Mouse (Mus musculus) ES-E14 (cell line): ENCODE measurements around the gene Mcfd2. TPM values are rescaled to one million over a fixed set of nuclear protein-coding genes. Genes with fewer than 3 reads are reported as not detected.

Experiments used
- DNase-seq: peaks from one replicate; pipeline ENCODE4 v3.0.0-alpha.2; 2013; ENCODE audit warnings: low read depth, low spot score
- H3K27ac ChIP-seq: 2 replicates; pipeline ENCODE4 v1.5.1; 2012; ENCODE audit warnings: low read depth, mild to moderate bottlenecking, low read length, moderate library complexity, mixed read lengths; ENCODE audit not compliant: poor library complexity, insufficient read depth, severe bottlenecking
- H3K36me3 ChIP-seq: 2 replicates; pipeline ENCODE4 v1.6.1; 2012; ENCODE audit warnings: mild to moderate bottlenecking, low read length, moderate library complexity, mixed read lengths; ENCODE audit not compliant: control insufficient read depth, poor library complexity, insufficient read depth, severe bottlenecking
- H3K4me1 ChIP-seq, 2 experiments: fragments of 150-350 bp in 1 of 2; sonication (generic) in 1 of 2; 2 replicates each; pipeline ENCODE4 v1.6.1; 2012; ENCODE audit warnings: low read length in 2 of 2, mild to moderate bottlenecking in 1 of 2, mixed read lengths in 1 of 2; ENCODE audit not compliant: control insufficient read depth in 2 of 2, insufficient read depth in 2 of 2, poor library complexity in 1 of 2
- H3K4me3 ChIP-seq, 2 experiments: fragments of 150-350 bp in 1 of 2; sonication (generic) in 1 of 2; 2 replicates each; pipeline ENCODE4 v1.5.1; 2012; ENCODE audit warnings: low read length in 2 of 2, low read depth in 1 of 2, mild to moderate bottlenecking in 1 of 2, mixed read lengths in 1 of 2; ENCODE audit not compliant: insufficient read depth in 1 of 2, poor library complexity in 1 of 2, severe bottlenecking in 1 of 2
- H3K9ac ChIP-seq: 2 replicates; pipeline ENCODE4 v1.6.1; 2012; ENCODE audit warnings: low read depth, mild to moderate bottlenecking, low read length, mixed read lengths; ENCODE audit not compliant: poor library complexity, insufficient read depth, severe bottlenecking
- H3K9me3 ChIP-seq: fragments of 150-350 bp; sonication (generic); 2 replicates; pipeline ENCODE4 v1.6.1; 2012; ENCODE audit warnings: low read depth, mild to moderate bottlenecking, low read length; ENCODE audit not compliant: control insufficient read depth, insufficient read depth
- CHD2 ChIP-seq: IDR thresholded peaks from 2 replicates; pipeline ENCODE4 v1.6.1; 2014; ENCODE audit warnings: mild to moderate bottlenecking, low read depth, low read length, inconsistent platforms
- HCFC1 ChIP-seq: IDR thresholded peaks from 2 replicates; pipeline ENCODE4 v1.6.1; 2012; ENCODE audit warnings: low read length, inconsistent platforms, borderline replicate concordance; ENCODE audit not compliant: insufficient read depth
- MAFK ChIP-seq: IDR thresholded peaks from 2 replicates; pipeline ENCODE4 v1.6.1; 2014; ENCODE audit warnings: mild to moderate bottlenecking, low read depth, low read length, inconsistent platforms; ENCODE audit not compliant: insufficient read depth
- ZC3H11A ChIP-seq: IDR thresholded peaks from 2 replicates; pipeline ENCODE4 v1.6.1; 2012; ENCODE audit warnings: low read depth, mild to moderate bottlenecking, inconsistent platforms, low read length, borderline replicate concordance
- ZNF384 ChIP-seq: IDR thresholded peaks from 2 replicates; pipeline ENCODE4 v1.6.1; 2012; ENCODE audit warnings: low read depth, low read length, inconsistent platforms
- in situ Hi-C, 2 experiments: fragments of 600-800 bp; cut with MboI; formaldehyde crosslinking; loops; one replicate each; pipeline ENCODE4 v1.15.1; 2025; ENCODE audit warnings: low sequenced_read_pairs in 2 of 2, inconsistent platforms in 1 of 2; ENCODE audit not compliant: unreplicated experiment in 2 of 2
- total RNA-seq: library from RNA; depleted of rRNA; stranded (reverse); fragments of 300-350 nt; gene quantifications from 2 replicates; pipeline ENCODE4 v1.2.3, GENCODE M21; 2012

Mcfd2 gene
- total RNA-seq, 1 experiment = 81.8 TPM

DNA sequence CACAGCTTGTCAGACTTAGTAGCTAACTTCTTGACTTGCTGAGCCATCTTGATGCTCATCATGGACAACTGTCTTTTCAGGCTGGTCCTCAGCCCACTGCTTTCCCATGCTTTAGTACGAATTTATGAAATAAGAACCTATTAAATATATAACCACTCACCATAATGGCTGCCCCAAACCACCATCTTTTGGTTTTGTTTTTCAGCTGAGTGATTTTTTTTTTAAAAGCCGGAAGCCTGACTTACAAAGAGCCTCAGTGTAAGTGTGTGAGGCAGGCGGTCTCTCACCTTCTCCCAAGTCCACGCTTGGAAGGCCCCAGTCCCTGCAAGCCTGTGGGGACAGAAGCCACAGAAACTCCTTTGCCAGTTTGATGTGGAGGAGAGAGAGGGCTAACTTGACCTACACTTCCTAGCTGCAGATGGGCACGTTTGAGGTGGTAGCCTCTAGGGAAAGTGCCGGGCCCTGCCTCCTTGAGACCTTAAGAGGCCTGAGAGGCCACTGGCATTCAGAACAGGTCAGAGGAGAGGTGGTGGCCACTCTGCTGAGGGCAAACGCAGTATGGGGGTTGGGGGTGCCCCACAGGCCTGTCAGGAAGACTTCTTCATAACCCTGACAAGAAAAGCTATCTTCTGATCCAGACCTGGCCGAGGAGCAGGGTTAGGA, 20.9 kb upstream of the Mcfd2 start:
- TF ChIP-seq CHD2 (no peak), MAFK (no peak), ZNF384 (no peak), ZC3H11A (no peak), HCFC1 (no peak)
- Histone ChIP-seq H3K36me3 (no peaks in the 10 kb centered on the region), H3K9ac (no peak overlapping the region), H3K4me1 (peaks cover 0 to 2% of the 10 kb centered on the region in 2 experiments; a peak in 1 of 4 replicates), H3K4me3 (no peak overlapping the region), H3K27ac (no peak overlapping the region), H3K9me3 (no peaks in the 10 kb centered on the region)
- no peak for DNase-seq
- in situ Hi-C loops = no loop called here

DNA sequence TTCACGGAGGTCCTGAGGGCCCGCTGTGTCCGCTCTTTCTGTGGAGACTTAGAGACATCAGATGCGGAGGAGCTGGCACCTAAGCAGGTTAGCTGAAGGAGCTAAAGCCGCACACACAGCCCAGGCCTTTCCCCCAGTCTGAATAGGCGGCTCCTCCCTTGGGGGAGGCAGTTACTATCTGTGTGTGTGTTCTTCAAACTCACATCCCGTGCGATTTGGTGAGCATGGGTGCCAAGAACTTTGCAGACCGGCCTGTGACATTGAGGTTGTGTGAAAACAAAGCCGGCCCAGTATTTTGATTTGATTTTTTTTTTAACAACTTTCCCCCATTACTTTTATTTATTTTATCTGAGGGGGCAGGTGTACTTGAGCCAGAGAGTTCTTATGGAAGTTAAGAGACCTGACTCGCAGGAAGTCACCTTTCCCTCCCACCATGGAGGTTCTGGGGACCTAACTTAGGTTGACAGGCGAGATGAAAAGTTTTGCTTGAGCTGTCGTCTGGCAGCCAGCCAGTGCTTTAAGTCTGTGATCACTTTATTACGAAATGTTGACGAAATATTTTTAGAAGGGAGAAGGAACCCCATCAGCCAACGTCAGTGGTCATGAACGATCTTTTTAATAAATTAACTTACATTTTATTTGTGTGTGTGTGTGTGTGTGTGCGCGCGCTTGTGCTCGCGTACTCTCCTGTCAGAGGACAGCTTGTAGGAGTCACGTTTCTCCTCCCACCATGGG, 20.2 kb upstream of the Mcfd2 start:
- no peaks in the 10 kb centered on the region for H3K36me3 ChIP-seq
- H3K4me3 ChIP-seq = no peak overlapping the region
- H3K9me3 ChIP-seq = no peaks in the 10 kb centered on the region
- TF ChIP-seq MAFK (no peak), ZC3H11A (no peak), ZNF384 (no peak), CHD2 (no peak), HCFC1 (no peak)
- in situ Hi-C loops = no loop called here
- DNase-seq = no peak
- peaks cover 0 to 2% of the 10 kb centered on the region in 2 experiments; a peak in 2 of 4 replicates for H3K4me1 ChIP-seq
- no peak overlapping the region for H3K9ac ChIP-seq
- H3K27ac ChIP-seq = no peak overlapping the region

DNA sequence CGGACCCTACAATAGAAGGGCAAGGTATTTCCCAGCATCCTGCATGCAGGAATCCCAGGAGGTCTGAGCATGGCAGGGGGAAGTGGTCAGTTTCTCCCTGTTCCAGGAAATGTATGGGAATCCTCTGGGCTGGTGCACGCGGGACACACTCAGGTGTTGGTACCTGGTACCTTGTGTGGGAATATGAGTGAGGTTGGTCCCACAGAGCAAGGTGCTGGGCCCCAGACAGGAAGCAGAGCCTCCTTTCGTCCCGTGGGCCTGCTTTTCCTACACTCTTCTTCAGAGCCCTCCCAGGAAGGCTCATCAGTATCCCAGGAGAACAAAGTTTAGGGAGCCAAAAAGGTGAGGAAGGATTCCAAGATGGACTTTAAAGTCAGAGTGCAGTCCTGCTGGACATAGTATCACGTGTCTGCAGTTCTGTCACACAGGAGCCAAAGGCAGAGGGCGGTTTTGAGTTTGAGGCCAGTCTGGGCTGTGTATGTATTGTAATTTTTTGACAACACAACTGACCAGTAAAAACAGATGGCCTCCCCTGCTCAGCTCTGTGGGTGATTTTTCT, 18.8 kb upstream of the Mcfd2 start:
- TF ChIP-seq CHD2 (no peak), MAFK (no peak)
- no peaks in the 10 kb centered on the region for H3K9me3 ChIP-seq
- H3K9ac ChIP-seq = no peak overlapping the region
- no peak for DNase-seq
- peaks cover 0 to 2% of the 10 kb centered on the region in 2 experiments; a peak in 2 of 4 replicates for H3K4me1 ChIP-seq
- no peak overlapping the region for H3K27ac ChIP-seq
- no peaks in the 10 kb centered on the region for H3K36me3 ChIP-seq
- in situ Hi-C loops = no loop called here
- no peak overlapping the region for H3K4me3 ChIP-seq

DNA sequence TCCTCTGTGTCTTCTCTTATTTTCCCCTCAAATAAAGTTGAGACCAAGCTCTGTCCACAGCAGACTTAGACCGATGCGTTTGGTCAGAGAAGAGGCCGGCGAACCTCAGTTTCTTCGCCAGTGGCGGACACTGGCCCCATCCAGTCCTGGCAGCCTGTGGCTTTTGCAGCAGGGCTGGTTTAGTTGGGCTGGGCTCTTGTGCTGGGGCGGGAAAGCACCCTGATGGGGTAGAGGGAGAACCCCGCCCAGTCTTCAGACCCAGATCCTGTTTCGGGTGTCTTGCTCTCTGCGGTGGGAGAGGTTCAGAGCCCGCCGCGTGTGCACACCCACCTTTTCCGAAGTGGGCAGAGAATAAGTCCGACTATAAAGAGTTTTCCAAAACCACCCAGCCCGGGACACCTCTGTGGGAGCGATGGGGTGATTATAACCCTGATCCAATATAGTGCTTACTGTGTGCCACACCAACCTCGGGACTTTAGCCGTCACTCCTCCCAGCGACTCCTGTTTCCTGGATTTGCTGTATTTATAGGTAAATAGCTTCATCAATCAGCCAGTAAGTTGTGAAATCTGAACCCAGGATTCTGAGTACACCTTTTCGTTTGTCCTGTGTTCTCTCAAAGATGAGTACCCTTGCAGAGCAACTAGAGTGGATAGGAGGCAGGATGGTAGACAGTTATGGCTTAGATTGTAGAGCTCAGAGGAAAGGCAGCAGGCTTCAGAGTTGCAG, 18.2 kb upstream of the Mcfd2 start:
- Histone ChIP-seq H3K27ac (no peak overlapping the region), H3K36me3 (no peaks in the 10 kb centered on the region), H3K4me1 (peaks cover 0 to 2% of the 10 kb centered on the region in 2 experiments; a peak in 2 of 4 replicates), H3K9ac (peak overlapping the region; percentile 77), H3K4me3 (peak overlapping the region; percentile 91), H3K9me3 (no peaks in the 10 kb centered on the region)
- in situ Hi-C loops = no loop called here
- no peak for DNase-seq
- TF ChIP-seq MAFK (no peak), ZNF384 (no peak), CHD2 (no peak), ZC3H11A (no peak), HCFC1 (no peak)
